Mouse (Mus musculus) lung, postnatal 25 days (tissue): Measurements from ENCODE around the gene Adamts3.

Source experiments
- DNase-seq: peaks from one replicate; pipeline ENCODE4 v3.0.0; 2022; ENCODE audit warnings: low spot score

Adamts3 gene

GRCm38 (mm10) chr5:89711116-89711859 is 171.8 kb downstream of the Adamts3 start:
- DNase-seq: no peak

GRCm38 (mm10) chr5:89709459-89709858 is 173.7 kb downstream of the Adamts3 start:
- no peak for DNase-seq

- peak; percentile 50 for DNase-seq
These were observed 178.9 kb downstream of the Adamts3 start for GRCm38 (mm10) chr5:89704264-89704663.

GRCm38 (mm10) chr5:89701241-89702007 is 181.7 kb downstream of the Adamts3 start:
- DNase-seq: no peak

GRCm38 (mm10) chr5:89687826-89688225 is 195.3 kb downstream of the Adamts3 start:
- DNase-seq: no peak

GRCm38 (mm10) chr5:89679871-89680536 is 203.1 kb downstream of the Adamts3 start:
- peak; percentile 46 for DNase-seq

- DNase-seq: no peak
These were observed 205.0 kb downstream of the Adamts3 start for GRCm38 (mm10) chr5:89678148-89678547.

- DNase-seq: no peak
These were observed 208.9 kb downstream of the Adamts3 start for GRCm38 (mm10) chr5:89674066-89674848.

- no peak for DNase-seq
These were observed 210.2 kb downstream of the Adamts3 start for GRCm38 (mm10) chr5:89672950-89673349.

- DNase-seq: no peak
These were observed 228.8 kb downstream of the Adamts3 start for GRCm38 (mm10) chr5:89654327-89654726.

GRCm38 (mm10) chr5:89653862-89654261 is 229.3 kb downstream of the Adamts3 start:
- DNase-seq: peak; percentile 35

- no peak for DNase-seq
These were observed 236.2 kb downstream of the Adamts3 start for GRCm38 (mm10) chr5:89646940-89647339.

GRCm38 (mm10) chr5:89635434-89635833 is 247.7 kb downstream of the Adamts3 start:
- DNase-seq: no peak

- no peak for DNase-seq
These were observed 251.5 kb downstream of the Adamts3 start for GRCm38 (mm10) chr5:89631599-89631998.
